Mouse (Mus musculus) stomach, embryonic 14.5 days (tissue): ENCODE data around the gene Tal1. TPM values are rescaled to one million over a fixed set of nuclear protein-coding genes. Genes with fewer than 3 reads are reported as not detected.
A peak's percentile ranks its signal among the peaks of the same experiment; 100 is the strongest.

Experiments
- ATAC-seq: fragments of 200-750 bp; cut with Nextera tagmentation; 2 replicates; pipeline ENCODE4 v1.8.0; 2017; ENCODE audit warnings: low read depth, moderate TSS enrichment; ENCODE audit not compliant: insufficient number of reproducible peaks, insufficient read depth, low FRiP score
- H3K27ac ChIP-seq: fragments of 300-500 bp; sonication (generic); 2 replicates; pipeline ENCODE4 v1.5.1; 2014; ENCODE audit warnings: mild to moderate bottlenecking, low read length, moderate library complexity, mixed read lengths
- H3K27me3 ChIP-seq: fragments of 300-500 bp; sonication (generic); 2 replicates; pipeline ENCODE4 v1.6.1; 2014; ENCODE audit warnings: low read length, control low read depth, mixed read lengths; ENCODE audit not compliant: control insufficient read depth, insufficient read depth
- H3K36me3 ChIP-seq: fragments of 300-500 bp; sonication (generic); 2 replicates; pipeline ENCODE4 v1.6.1; 2014; ENCODE audit warnings: mild to moderate bottlenecking, control low read depth, low read length, moderate library complexity, mixed read lengths; ENCODE audit not compliant: control insufficient read depth, insufficient read depth
- H3K4me1 ChIP-seq: fragments of 300-500 bp; sonication (generic); 2 replicates; pipeline ENCODE4 v1.6.1; 2014; ENCODE audit warnings: low read length, control low read depth, mixed read lengths; ENCODE audit not compliant: control insufficient read depth, insufficient read depth
- H3K4me2 ChIP-seq: fragments of 300-500 bp; sonication (generic); replicated peaks from 2 replicates; pipeline ENCODE4 v1.6.1; 2014; ENCODE audit warnings: low read depth, low read length, control low read depth
- H3K4me3 ChIP-seq: fragments of 300-500 bp; sonication (generic); 2 replicates; pipeline ENCODE4 v1.5.1; 2014; ENCODE audit warnings: low read depth, low read length, control low read depth
- H3K9ac ChIP-seq: fragments of 300-500 bp; sonication (generic); replicated peaks from 2 replicates; pipeline ENCODE4 v1.6.1; 2014; ENCODE audit warnings: low read depth, mild to moderate bottlenecking, control low read depth, low read length, moderate library complexity, mixed read lengths
- H3K9me3 ChIP-seq: fragments of 300-500 bp; sonication (generic); 2 replicates; pipeline ENCODE4 v1.6.1; 2016; ENCODE audit warnings: low read depth, low read length, control low read depth; ENCODE audit not compliant: control insufficient read depth
- WGBS: fragments of 180-500 bp; shearing (Covaris S2); extraction: QIAGEN DNeasy Blood & Tissue Kit; methylation state at CpG from one replicate; pipeline ENCODE4 v1.1.7; 2014; 5-methylcytosine and 5-hydroxymethylcytosine counted together
- polyA plus RNA-seq: library from polyadenylated mRNA; unstranded; fragments of >200 nt; fragmentation: Nextera tagmentation; extraction: Ambion mirVana; gene quantifications from 2 replicates; pipeline ENCODE4 v1.2.1, GENCODE M21; 2014

Gene Tal1
- polyA plus RNA-seq, 1 experiment from 2014 or later, result 0.55 TPM

- peaks cover 5% of the 10 kb centered on the region; the same call in 1 of the 2 replicates for H3K4me1 ChIP-seq
- no peak for ATAC-seq
- H3K4me3 ChIP-seq, result no peak overlapping the region
- no peaks in the 10 kb centered on the region for H3K9me3 ChIP-seq
- H3K36me3 ChIP-seq, result no peaks in the 10 kb centered on the region
- H3K4me2 ChIP-seq, result no peak overlapping the region
- no peak overlapping the region for H3K27ac ChIP-seq
- WGBS, result 68% methylated on average over 5 of the region's 5 CpGs
- no peak overlapping the region for H3K9ac ChIP-seq
- peaks cover 41% of the 10 kb centered on the region for H3K27me3 ChIP-seq
Measured at GRCm38 (mm10) chr4:115051245-115051644, 5.0 kb upstream of the Tal1 start.

DNA sequence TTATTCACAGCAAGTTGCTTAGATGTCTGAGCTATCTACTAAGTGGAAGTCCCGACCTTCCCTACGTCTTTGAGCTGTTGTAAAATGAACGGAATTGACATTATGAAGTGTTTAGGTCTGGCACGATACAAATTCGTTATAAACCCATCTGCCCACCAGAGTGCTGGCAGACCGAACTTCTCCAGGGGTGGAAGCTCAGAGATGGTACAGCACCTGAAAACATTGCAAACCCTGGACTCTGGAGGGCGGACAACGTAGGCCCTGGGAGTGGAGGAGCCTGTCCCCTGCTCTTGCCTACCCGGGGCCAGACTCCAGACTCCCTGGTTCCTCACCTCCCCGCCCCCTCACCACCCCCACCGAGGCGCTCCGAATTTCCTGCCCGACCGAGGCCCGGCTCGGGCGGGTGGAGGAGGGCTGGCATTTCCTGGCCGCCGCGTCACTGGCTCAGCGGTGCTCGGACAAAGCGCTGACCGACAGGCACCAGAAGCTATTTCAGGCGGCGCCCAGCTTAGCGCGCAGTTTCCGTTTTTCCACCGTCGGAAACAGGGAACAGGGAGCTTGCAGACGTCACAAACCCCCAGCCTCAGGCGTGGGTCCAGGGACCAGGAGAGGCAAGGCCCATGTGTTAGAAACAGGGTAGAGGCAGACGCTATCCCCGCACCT lies 3.8 kb upstream of the Tal1 start:
- WGBS, result under 1% methylated on average over 36 of the region's 36 CpGs
- Histone ChIP-seq H3K4me3 (peak overlapping the region; percentile 25), H3K36me3 (no peaks in the 10 kb centered on the region), H3K27me3 (peaks cover 44% of the 10 kb centered on the region), H3K9ac (no peak overlapping the region), H3K27ac (no peak overlapping the region), H3K9me3 (no peaks in the 10 kb centered on the region), H3K4me2 (peak overlapping the region; percentile 34), H3K4me1 (peaks cover 13% of the 10 kb centered on the region)
- ATAC-seq, result peak; percentile 59

GRCm38 (mm10) chr4:115055044-115055443 lies 1.2 kb upstream of the Tal1 start:
- no peak overlapping the region for H3K27ac ChIP-seq
- peaks cover 13% of the 10 kb centered on the region for H3K4me1 ChIP-seq
- H3K4me2 ChIP-seq, result no peak overlapping the region
- H3K27me3 ChIP-seq, result peaks cover 57% of the 10 kb centered on the region
- H3K4me3 ChIP-seq, result no peak overlapping the region
- ATAC-seq, result no peak
- no peaks in the 10 kb centered on the region for H3K36me3 ChIP-seq
- H3K9me3 ChIP-seq, result no peaks in the 10 kb centered on the region
- WGBS, result 6% methylated on average over 2 of the region's 2 CpGs
- H3K9ac ChIP-seq, result no peak overlapping the region

DNA sequence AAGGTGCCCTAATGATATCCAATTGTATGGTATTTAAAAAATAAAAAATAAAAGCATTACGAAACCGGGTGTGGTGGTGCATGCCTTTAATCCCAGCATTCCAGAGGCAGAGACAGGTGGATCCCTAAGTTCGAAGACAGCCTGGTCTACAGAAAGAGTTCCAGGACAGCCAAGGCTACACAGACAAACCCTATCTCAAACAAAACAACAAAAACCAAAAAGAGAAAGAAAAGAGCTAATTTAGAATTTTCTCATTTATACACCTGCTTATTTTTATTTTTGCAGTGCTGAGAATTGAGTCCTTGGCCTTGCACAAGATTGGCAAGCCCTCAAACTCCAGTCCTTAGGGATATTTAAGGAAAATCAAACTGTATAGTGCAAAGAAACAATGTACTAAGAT lies 535 bp upstream of the Tal1 start:
- peaks cover 13% of the 10 kb centered on the region for H3K4me1 ChIP-seq
- H3K4me2 ChIP-seq, result no peak overlapping the region
- H3K9ac ChIP-seq, result no peak overlapping the region
- no peak for ATAC-seq
- H3K27me3 ChIP-seq, result peaks cover 60% of the 10 kb centered on the region
- H3K4me3 ChIP-seq, result no peak overlapping the region
- 25% methylated on average over 3 of the region's 3 CpGs for WGBS
- no peaks in the 10 kb centered on the region for H3K36me3 ChIP-seq
- H3K27ac ChIP-seq, result no peak overlapping the region
- H3K9me3 ChIP-seq, result no peaks in the 10 kb centered on the region

DNA sequence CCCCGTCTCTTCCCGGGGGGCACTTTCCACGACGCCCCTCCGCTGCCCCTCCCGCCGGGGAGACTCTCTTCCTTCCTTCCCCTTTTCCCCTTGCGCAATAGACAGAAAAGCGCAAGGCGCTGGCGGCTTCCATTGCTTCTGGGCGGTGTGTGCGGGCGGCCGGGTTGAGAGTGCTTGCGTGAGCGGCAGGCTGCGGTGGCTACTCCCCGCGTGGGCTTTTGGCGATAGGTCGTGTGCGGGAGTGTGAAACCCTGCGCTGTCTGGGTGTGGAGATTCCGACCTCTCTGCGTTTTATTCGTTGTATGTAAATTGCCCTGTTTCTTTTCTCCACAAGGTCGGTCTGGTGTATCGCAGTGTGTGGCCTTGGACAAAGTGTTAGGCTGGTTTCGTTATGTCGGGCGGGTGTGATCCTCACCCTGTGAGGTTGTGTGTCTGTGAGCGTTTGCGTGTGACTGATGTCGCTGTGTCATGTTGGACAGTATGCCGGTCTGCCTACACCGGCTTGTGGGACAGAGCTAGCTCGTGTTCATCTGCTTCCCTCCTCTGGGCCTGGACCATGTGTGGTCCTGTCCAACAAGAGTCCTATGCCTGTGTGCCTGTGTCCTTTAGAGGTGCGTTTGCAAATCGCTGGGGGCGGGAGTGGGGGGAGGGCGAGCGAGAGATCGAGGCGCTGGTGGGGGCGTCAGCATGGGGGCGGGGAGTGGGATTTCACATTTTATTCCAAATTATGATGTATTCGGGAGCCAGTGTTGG lies 871 bp downstream of the Tal1 start:
- peaks cover 13% of the 10 kb centered on the region for H3K4me1 ChIP-seq
- no peaks in the 10 kb centered on the region for H3K9me3 ChIP-seq
- peaks cover 61% of the 10 kb centered on the region for H3K27me3 ChIP-seq
- no peak overlapping the region for H3K9ac ChIP-seq
- ATAC-seq, result peak; percentile 31; the same call in 1 of the 2 replicates
- H3K4me2 ChIP-seq, result peak overlapping the region; percentile 54
- H3K36me3 ChIP-seq, result no peaks in the 10 kb centered on the region
- H3K27ac ChIP-seq, result peak overlapping the region; percentile 44; the same call in 1 of the 2 replicates
- WGBS, result under 1% methylated on average over 48 of the region's 48 CpGs
- H3K4me3 ChIP-seq, result peak overlapping the region; percentile 34

GRCm38 (mm10) chr4:115057674-115058316 lies 1.6 kb downstream of the Tal1 start:
- no peak for ATAC-seq
- Histone ChIP-seq H3K9ac (no peak overlapping the region), H3K27ac (peak overlapping the region; percentile 44; the same call in 1 of the 2 replicates), H3K4me2 (no peak overlapping the region), H3K27me3 (peaks cover 63% of the 10 kb centered on the region), H3K36me3 (no peaks in the 10 kb centered on the region), H3K4me1 (peaks cover 12% of the 10 kb centered on the region), H3K9me3 (no peaks in the 10 kb centered on the region), H3K4me3 (peak overlapping the region; percentile 34; the same call in 1 of the 2 replicates)
- 1% methylated on average over 33 of the region's 33 CpGs for WGBS

DNA sequence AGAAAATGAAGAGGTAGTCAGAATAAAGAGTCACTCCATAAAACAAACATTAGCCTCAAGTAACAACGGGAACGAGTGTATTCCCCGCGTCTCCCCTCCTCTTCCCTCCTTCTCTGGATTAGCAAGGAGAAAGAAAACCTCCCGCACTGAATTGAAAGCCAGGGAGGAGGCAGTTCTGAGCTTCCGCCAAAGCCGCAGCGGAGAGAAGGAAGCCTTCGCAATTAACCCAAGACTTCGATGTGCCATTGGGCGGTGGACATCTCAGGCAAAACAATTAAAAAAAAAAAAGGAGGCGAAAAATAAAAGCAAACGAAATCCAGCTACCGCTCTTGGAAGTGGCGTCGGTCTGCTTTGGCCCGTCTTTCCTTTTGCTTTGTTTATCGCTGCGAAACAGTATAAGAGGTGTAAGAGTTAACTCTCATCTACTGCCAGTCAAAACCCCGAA lies 2.1 kb downstream of the Tal1 start:
- Histone ChIP-seq H3K9ac (no peak overlapping the region), H3K27ac (no peak overlapping the region), H3K9me3 (no peaks in the 10 kb centered on the region), H3K4me1 (peaks cover 12% of the 10 kb centered on the region), H3K36me3 (no peaks in the 10 kb centered on the region), H3K4me3 (peak overlapping the region; percentile 34; the same call in 1 of the 2 replicates), H3K27me3 (peaks cover 67% of the 10 kb centered on the region), H3K4me2 (no peak overlapping the region)
- ATAC-seq, result no peak
- 2% methylated on average over 20 of the region's 20 CpGs for WGBS

- Histone ChIP-seq H3K36me3 (no peaks in the 10 kb centered on the region), H3K27me3 (peaks cover 66% of the 10 kb centered on the region), H3K4me2 (no peak overlapping the region), H3K4me1 (peaks cover 12% of the 10 kb centered on the region), H3K27ac (no peak overlapping the region), H3K4me3 (no peak overlapping the region; the same call in 1 of the 2 replicates), H3K9me3 (no peaks in the 10 kb centered on the region), H3K9ac (no peak overlapping the region)
- no peak for ATAC-seq
- 3% methylated on average over 23 of the region's 23 CpGs for WGBS
Measured at GRCm38 (mm10) chr4:115058871-115059590, 2.8 kb downstream of the Tal1 start.
